Mouse (Mus musculus) myocyte (in vitro differentiated cells): ENCODE measurements around the gene Ssna1. TPM values are rescaled to one million over a fixed set of nuclear protein-coding genes. Genes with fewer than 3 reads are reported as not detected.
A peak's percentile ranks its signal among the peaks of the same experiment; 100 is the strongest.

ENCODE experiments used
- H3K27me3 ChIP-seq: one replicate; pipeline ENCODE4 v1.6.1; 2011; ENCODE audit not compliant: control insufficient read depth, insufficient read depth, insufficient read length
- H3K36me3 ChIP-seq: one replicate; pipeline ENCODE4 v1.6.1; 2011; ENCODE audit not compliant: control insufficient read depth, insufficient read depth
- H3K4me2 ChIP-seq: one replicate; pipeline ENCODE4 v1.6.1; 2011; ENCODE audit warnings: low read depth, control low read depth
- H3K4me3 ChIP-seq: one replicate; pipeline ENCODE4 v1.5.1; 2011; ENCODE audit warnings: mild to moderate bottlenecking, control low read depth, moderate library complexity
- H3K79me2 ChIP-seq: one replicate; pipeline ENCODE4 v1.6.1; 2011; ENCODE audit not compliant: control insufficient read depth, insufficient read depth
- H3ac ChIP-seq: one replicate; pipeline ENCODE4 v1.6.1; 2011; ENCODE audit not compliant: control insufficient read depth, insufficient read length
- CEBPB ChIP-seq: IDR thresholded peaks from 2 replicates; pipeline ENCODE4 v1.6.1; 2011; ENCODE audit warnings: mild to moderate bottlenecking, moderate library complexity; ENCODE audit not compliant: poor library complexity, insufficient read depth, severe bottlenecking
- E2F4 ChIP-seq: IDR thresholded peaks from one replicate; pipeline ENCODE4 v1.6.1; 2011; ENCODE audit warnings: mild to moderate bottlenecking, control low read depth, moderate library complexity; ENCODE audit not compliant: insufficient read depth
- MAX ChIP-seq: IDR thresholded peaks from one replicate; pipeline ENCODE4 v1.6.1; 2011; ENCODE audit warnings: low read depth, mild to moderate bottlenecking, control low read depth
- MYOD1 ChIP-seq, 3 experiments: IDR thresholded peaks; one replicate each; pipeline ENCODE4 v1.6.1; 2011; ENCODE audit warnings: control low read depth in 2 of 3, low read depth in 2 of 3, mild to moderate bottlenecking in 2 of 3, moderate library complexity in 1 of 3; ENCODE audit not compliant: insufficient read length in 2 of 3, control insufficient read depth in 1 of 3
- MYOG ChIP-seq, 3 experiments: IDR thresholded peaks; one replicate each; pipeline ENCODE4 v1.6.1; 2011; ENCODE audit warnings: control low read depth in 2 of 3, low read depth in 2 of 3, mild to moderate bottlenecking in 2 of 3; ENCODE audit not compliant: insufficient read length in 2 of 3, control insufficient read depth in 1 of 3, insufficient read depth in 1 of 3
- POLR2A ChIP-seq: IDR thresholded peaks from one replicate; pipeline ENCODE4 v1.6.1; 2011; ENCODE audit warnings: low read depth, mild to moderate bottlenecking, control low read depth, moderate library complexity; ENCODE audit not compliant: insufficient read length
- POLR2AphosphoS2 ChIP-seq: IDR thresholded peaks from one replicate; pipeline ENCODE4 v1.6.1; 2011; ENCODE audit warnings: low read depth, control low read depth; ENCODE audit not compliant: insufficient read length
- REST ChIP-seq: IDR thresholded peaks from one replicate; pipeline ENCODE4 v1.6.1; 2011; ENCODE audit warnings: mild to moderate bottlenecking, control low read depth, moderate library complexity; ENCODE audit not compliant: insufficient read depth, insufficient read length
- SRF ChIP-seq: IDR thresholded peaks from one replicate; pipeline ENCODE4 v1.6.1; 2011; ENCODE audit warnings: low read depth; ENCODE audit not compliant: control insufficient read depth, insufficient read length
- TCF12 ChIP-seq: IDR thresholded peaks from one replicate; pipeline ENCODE4 v1.6.1; 2011; ENCODE audit warnings: mild to moderate bottlenecking, control low read depth; ENCODE audit not compliant: poor library complexity, insufficient read depth, severe bottlenecking
- TCF3 ChIP-seq: IDR thresholded peaks from one replicate; pipeline ENCODE4 v1.6.1; 2011; ENCODE audit warnings: low read depth, control low read depth; ENCODE audit not compliant: insufficient read length
- USF1 ChIP-seq: IDR thresholded peaks from one replicate; pipeline ENCODE4 v1.6.1; 2011; ENCODE audit warnings: low read depth, mild to moderate bottlenecking, control low read depth, moderate library complexity
- polyA plus RNA-seq: library from polyadenylated mRNA; unstranded; fragments of >200 nt; fragmentation: generic; extraction: Trizol; gene quantifications from one replicate; pipeline ENCODE4 v1.2.1, GENCODE M21; 2012; ENCODE audit warnings: missing spikeins

Ssna1 gene
- polyA plus RNA-seq, 1 experiment, result 106 TPM

DNA sequence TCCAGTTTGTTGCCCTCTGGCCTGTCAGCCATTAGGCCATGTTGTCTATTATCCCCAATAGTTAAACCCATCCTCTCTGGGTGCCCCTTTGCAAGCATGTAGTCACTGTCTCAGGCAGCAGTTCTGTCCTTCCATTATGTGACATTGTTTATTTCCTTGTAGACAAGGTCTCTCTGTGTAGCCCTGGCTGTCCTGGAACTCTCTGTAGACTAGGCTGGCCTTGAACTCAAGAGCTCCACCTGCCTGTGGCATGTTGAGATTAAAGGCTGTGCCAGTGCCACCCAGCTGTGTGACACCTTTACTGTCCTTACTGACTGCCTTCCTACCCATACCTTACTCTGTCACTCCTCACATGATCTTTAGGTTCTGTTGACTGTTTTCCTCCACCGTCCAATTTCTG lies 19.9 kb downstream of the Ssna1 start:
- TF ChIP-seq USF1, result no peak
- TF ChIP-seq MYOD1 (IDR thresholded peaks at IDR 0.05; ENCODE audit: control insufficient read depth in 1 of 3, insufficient read length in 2 of 3, low read depth in 2 of 3), result no peak
- Histone ChIP-seq H3ac (no peak overlapping the region), H3K4me3 (no peak overlapping the region), H3K4me2 (no peak overlapping the region), H3K27me3 (no peaks in the 10 kb centered on the region), H3K36me3 (peaks cover 6% of the 10 kb centered on the region), H3K79me2 (peaks cover 20% of the 10 kb centered on the region)

GRCm38 (mm10) chr2:25246183-25247072 lies 25.8 kb downstream of the Ssna1 start, which contains the start of gene AL732309.1:
AL732309.1 (minus strand) TSS chr2:25246863.
- no peak for TF ChIP-seq MYOG (IDR thresholded peaks at IDR 0.05; ENCODE audit: control insufficient read depth in 1 of 3, insufficient read depth in 1 of 3, insufficient read length in 2 of 3, low read depth in 2 of 3)
- no peak for TF ChIP-seq MAX
- no peak for TF ChIP-seq SRF
- TF ChIP-seq E2F4, result no peak
- peak; percentile 4 for TF ChIP-seq POLR2AphosphoS2
- no peak for TF ChIP-seq TCF3
- no peak for TF ChIP-seq USF1
- Histone ChIP-seq H3K36me3 (peaks cover 4% of the 10 kb centered on the region), H3ac (no peak within 1 kb of the TSS), H3K27me3 (peaks cover 16% of the 10 kb centered on the region), H3K4me3 (no peak within 1 kb of the TSS), H3K79me2 (no peaks in the 10 kb centered on the region), H3K4me2 (no peak within 1 kb of the TSS)

- Histone ChIP-seq H3K36me3 (no peaks in the 10 kb centered on the region), H3K4me2 (no peak overlapping the region), H3K27me3 (peaks cover 18% of the 10 kb centered on the region), H3K4me3 (no peak overlapping the region), H3K79me2 (no peaks in the 10 kb centered on the region), H3ac (no peak overlapping the region)
- TF ChIP-seq REST, result no peak
- TF ChIP-seq POLR2A, result no peak
- no peak for TF ChIP-seq CEBPB
- TF ChIP-seq USF1, result no peak
- no peak for TF ChIP-seq MAX
- TF ChIP-seq MYOD1 (IDR thresholded peaks at IDR 0.05; ENCODE audit: control insufficient read depth in 1 of 3, insufficient read length in 2 of 3, low read depth in 2 of 3), result no peak
These were observed 28.1 kb downstream of the Ssna1 start for GRCm38 (mm10) chr2:25244144-25244543.

- Histone ChIP-seq H3K4me3 (no peak overlapping the region), H3ac (no peak overlapping the region), H3K27me3 (peaks cover 18% of the 10 kb centered on the region), H3K36me3 (no peaks in the 10 kb centered on the region), H3K79me2 (no peaks in the 10 kb centered on the region), H3K4me2 (no peak overlapping the region)
- TF ChIP-seq MAX (no peak), MYOG (IDR thresholded peaks at IDR 0.05; ENCODE audit: control insufficient read depth in 1 of 3, insufficient read depth in 1 of 3, insufficient read length in 2 of 3, low read depth in 2 of 3) (no peak), TCF12 (no peak), POLR2AphosphoS2 (no peak), TCF3 (no peak), CEBPB (no peak), MYOD1 (IDR thresholded peaks at IDR 0.05; ENCODE audit: control insufficient read depth in 1 of 3, insufficient read length in 2 of 3, low read depth in 2 of 3) (no peak), REST (no peak), POLR2A (no peak), SRF (no peak), E2F4 (no peak), USF1 (no peak)
These were observed 28.9 kb downstream of the Ssna1 start for GRCm38 (mm10) chr2:25243342-25243741.

- Histone ChIP-seq H3K4me2 (peak within 1 kb of the TSS; percentile 65), H3K4me3 (no peak within 1 kb of the TSS), H3K36me3 (no peaks in the 10 kb centered on the region), H3K79me2 (no peaks in the 10 kb centered on the region), H3ac (no peak within 1 kb of the TSS), H3K27me3 (peaks cover 18% of the 10 kb centered on the region)
- TF ChIP-seq POLR2AphosphoS2 (no peak), MYOG (IDR thresholded peaks at IDR 0.05; ENCODE audit: control insufficient read depth in 1 of 3, insufficient read depth in 1 of 3, insufficient read length in 2 of 3, low read depth in 2 of 3) (peak in 1 of 3 experiments; percentile 6)
These were observed 30.1 kb downstream of the Ssna1 start, which contains the start of the genes Rnf208 and Cysrt1 for GRCm38 (mm10) chr2:25242101-25242506. Rnf208 (plus strand) TSS chr2:25242255. Cysrt1 (minus strand) TSS chr2:25242452.
